Mouse (Mus musculus): ENCODE measurements around the gene Tmcc3. TPM values are rescaled to one million over a fixed set of nuclear protein-coding genes. Genes with fewer than 3 reads are reported as not detected.
A peak's percentile ranks its signal among the peaks of the same experiment; 100 is the strongest.

The Tmcc3 gene
- polyA plus RNA-seq, 1 experiment from 2014 or later: 12.9 TPM

DNA sequence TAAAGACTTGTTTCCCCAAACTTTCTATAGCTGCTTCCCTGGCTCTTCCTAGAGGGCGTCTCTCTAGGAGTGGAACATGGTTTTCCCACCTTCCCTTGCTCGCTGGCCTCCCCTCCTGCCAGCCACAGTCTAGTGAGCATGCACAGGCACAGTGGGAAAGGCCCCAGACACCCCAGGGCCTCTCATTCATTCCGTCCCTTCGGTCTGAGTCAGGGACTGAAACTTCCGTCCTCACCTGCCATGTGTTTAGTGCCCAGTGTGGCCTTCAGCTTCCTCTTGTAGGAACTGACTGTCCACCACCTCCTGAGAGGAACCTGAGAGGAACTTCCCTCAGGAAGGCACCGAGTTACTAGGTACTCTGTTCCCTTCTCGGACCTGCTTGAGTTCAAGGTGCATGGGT, 257.1 kb downstream of the Tmcc3 start:
- 0 out of 2 replicates have a peak, but pooled peaks cover 2% of the 10 kb centered on the region for H3K4me1 ChIP-seq (ENCODE audit: control insufficient read depth, insufficient read depth, low read length)
- no peaks in the 10 kb centered on the region for H3K9me3 ChIP-seq (replicated peaks; ENCODE audit: control insufficient read depth, low read length)
- no peaks in the 10 kb centered on the region for H3K27me3 ChIP-seq (ENCODE audit: control insufficient read depth, insufficient read depth, low read length)
- no peak overlapping the region for H3K27ac ChIP-seq (ENCODE audit: low read length)
- no peak overlapping the region for H3K9ac ChIP-seq (ENCODE audit: low read length)
- no peak overlapping the region for H3K4me2 ChIP-seq (ENCODE audit: low read depth, low read length)
- H3K36me3 ChIP-seq (ENCODE audit: control insufficient read depth, insufficient read depth, low read length): no peaks in the 10 kb centered on the region
- 89% methylated on average over 7 of the region's 7 CpGs for WGBS
- ATAC-seq (ENCODE audit: insufficient read depth, low FRiP score): no peak
- no peak overlapping the region for H3K4me3 ChIP-seq (replicated peaks; ENCODE audit: low read length)

DNA sequence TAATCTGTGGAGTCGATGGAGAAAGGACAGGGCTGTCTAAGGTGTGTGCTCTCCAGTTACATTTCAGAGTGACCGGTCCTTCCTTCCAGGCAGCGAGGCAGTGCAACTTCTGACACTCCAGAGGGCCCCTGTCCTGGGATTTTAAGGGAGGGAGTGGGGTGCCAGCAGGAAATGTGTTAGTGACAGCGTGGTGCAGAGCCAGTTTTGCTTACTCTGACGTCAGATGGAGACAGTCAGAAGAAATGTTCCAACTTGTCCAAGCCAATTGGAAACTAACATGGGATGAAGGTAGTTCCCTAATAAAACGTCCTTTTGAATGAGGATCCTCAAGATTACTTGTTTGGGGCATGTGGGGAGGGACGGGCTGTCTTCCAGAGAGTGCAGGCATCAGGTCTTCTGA, 258.0 kb downstream of the Tmcc3 start:
- Histone ChIP-seq H3K4me3 (replicated peaks; ENCODE audit: low read length) (no peak overlapping the region), H3K4me2 (ENCODE audit: low read depth, low read length) (no peak overlapping the region), H3K27me3 (ENCODE audit: control insufficient read depth, insufficient read depth, low read length) (no peaks in the 10 kb centered on the region), H3K9ac (ENCODE audit: low read length) (no peak overlapping the region), H3K9me3 (replicated peaks; ENCODE audit: control insufficient read depth, low read length) (no peaks in the 10 kb centered on the region), H3K4me1 (ENCODE audit: control insufficient read depth, insufficient read depth, low read length) (peaks cover 5% of the 10 kb centered on the region; the same call in 1 of the 2 replicates), H3K36me3 (ENCODE audit: control insufficient read depth, insufficient read depth, low read length) (no peaks in the 10 kb centered on the region), H3K27ac (ENCODE audit: low read length) (no peak overlapping the region)
- WGBS: 71% methylated on average over 7 of the region's 7 CpGs
- no peak for ATAC-seq (ENCODE audit: insufficient read depth, low FRiP score)

GRCm38 (mm10) chr10:94571927-94572620, 260.3 kb downstream of the Tmcc3 start:
- Histone ChIP-seq H3K4me1 (ENCODE audit: control insufficient read depth, insufficient read depth, low read length) (peaks cover 13% of the 10 kb centered on the region; the same call in 1 of the 2 replicates), H3K36me3 (ENCODE audit: control insufficient read depth, insufficient read depth, low read length) (no peaks in the 10 kb centered on the region), H3K9me3 (replicated peaks; ENCODE audit: control insufficient read depth, low read length) (no peaks in the 10 kb centered on the region), H3K4me2 (ENCODE audit: low read depth, low read length) (no peak overlapping the region), H3K4me3 (replicated peaks; ENCODE audit: low read length) (no peak overlapping the region), H3K27ac (ENCODE audit: low read length) (no peak overlapping the region), H3K9ac (ENCODE audit: low read length) (no peak overlapping the region), H3K27me3 (ENCODE audit: control insufficient read depth, insufficient read depth, low read length) (no peaks in the 10 kb centered on the region)
- ATAC-seq (ENCODE audit: insufficient read depth, low FRiP score): no peak
- 82% methylated on average over 9 of the region's 9 CpGs for WGBS

DNA sequence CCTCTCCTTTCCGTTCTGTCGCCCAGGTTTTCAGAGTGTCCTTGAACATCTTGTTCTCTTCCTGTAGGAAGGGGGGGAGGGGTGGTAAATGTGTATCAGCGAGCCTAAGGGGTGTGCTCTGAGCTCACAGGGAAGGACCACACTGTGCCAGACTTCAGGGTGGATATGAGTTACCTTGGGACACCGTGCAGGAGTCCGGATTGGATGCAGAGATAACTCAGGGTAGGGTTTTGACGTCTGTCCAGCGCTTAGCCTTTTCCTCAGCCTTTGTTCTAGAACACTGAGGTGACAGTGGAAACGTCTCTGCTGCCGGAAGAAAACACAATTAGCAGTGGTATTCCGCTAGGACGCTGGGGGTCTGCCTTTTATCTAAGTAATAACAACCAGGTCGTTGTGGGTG, 261.0 kb downstream of the Tmcc3 start:
- Histone ChIP-seq H3K9ac (ENCODE audit: low read length) (no peak overlapping the region), H3K4me3 (replicated peaks; ENCODE audit: low read length) (no peak overlapping the region), H3K27me3 (ENCODE audit: control insufficient read depth, insufficient read depth, low read length) (no peaks in the 10 kb centered on the region), H3K4me1 (ENCODE audit: control insufficient read depth, insufficient read depth, low read length) (peaks cover 13% of the 10 kb centered on the region; the same call in 1 of the 2 replicates), H3K4me2 (ENCODE audit: low read depth, low read length) (no peak overlapping the region), H3K27ac (ENCODE audit: low read length) (no peak overlapping the region), H3K36me3 (ENCODE audit: control insufficient read depth, insufficient read depth, low read length) (no peaks in the 10 kb centered on the region), H3K9me3 (replicated peaks; ENCODE audit: control insufficient read depth, low read length) (no peaks in the 10 kb centered on the region)
- ATAC-seq (ENCODE audit: insufficient read depth, low FRiP score): no peak
- 55% methylated on average over 12 of the region's 12 CpGs for WGBS

GRCm38 (mm10) chr10:94574451-94575333, 262.9 kb downstream of the Tmcc3 start:
- WGBS: 52% methylated on average over 13 of the region's 13 CpGs
- Histone ChIP-seq H3K4me1 (ENCODE audit: control insufficient read depth, insufficient read depth, low read length) (peaks cover 13% of the 10 kb centered on the region; the same call in 1 of the 2 replicates), H3K27me3 (ENCODE audit: control insufficient read depth, insufficient read depth, low read length) (no peaks in the 10 kb centered on the region), H3K36me3 (ENCODE audit: control insufficient read depth, insufficient read depth, low read length) (0 out of 2 replicates have a peak, but pooled peaks cover 4% of the 10 kb centered on the region), H3K27ac (ENCODE audit: low read length) (peak overlapping the region; percentile 81), H3K9me3 (replicated peaks; ENCODE audit: control insufficient read depth, low read length) (no peaks in the 10 kb centered on the region), H3K9ac (ENCODE audit: low read length) (no peak overlapping the region), H3K4me2 (ENCODE audit: low read depth, low read length) (no peak overlapping the region), H3K4me3 (replicated peaks; ENCODE audit: low read length) (no peak overlapping the region)
- ATAC-seq (ENCODE audit: insufficient read depth, low FRiP score): peak; percentile 55; the same call in 1 of the 2 replicates

- H3K36me3 ChIP-seq (ENCODE audit: control insufficient read depth, insufficient read depth, low read length): 0 out of 2 replicates have a peak, but pooled peaks cover 4% of the 10 kb centered on the region
- no peak overlapping the region for H3K27ac ChIP-seq (ENCODE audit: low read length)
- no peaks in the 10 kb centered on the region for H3K27me3 ChIP-seq (ENCODE audit: control insufficient read depth, insufficient read depth, low read length)
- no peak overlapping the region for H3K4me2 ChIP-seq (ENCODE audit: low read depth, low read length)
- H3K4me3 ChIP-seq (replicated peaks; ENCODE audit: low read length): no peak overlapping the region
- H3K9ac ChIP-seq (ENCODE audit: low read length): no peak overlapping the region
- H3K9me3 ChIP-seq (replicated peaks; ENCODE audit: control insufficient read depth, low read length): no peaks in the 10 kb centered on the region
- 43% methylated on average over 8 of the region's 8 CpGs for WGBS
- no peak for ATAC-seq (ENCODE audit: insufficient read depth, low FRiP score)
- peaks cover 13% of the 10 kb centered on the region; the same call in 1 of the 2 replicates for H3K4me1 ChIP-seq (ENCODE audit: control insufficient read depth, insufficient read depth, low read length)
Measured at GRCm38 (mm10) chr10:94575958-94576357, 264.2 kb downstream of the Tmcc3 start.

GRCm38 (mm10) chr10:94578870-94579269, 267.1 kb downstream of the Tmcc3 start:
- H3K4me1 ChIP-seq (ENCODE audit: control insufficient read depth, insufficient read depth, low read length): peaks cover 13% of the 10 kb centered on the region; the same call in 1 of the 2 replicates
- H3K27ac ChIP-seq (ENCODE audit: low read length): no peak overlapping the region
- no peaks in the 10 kb centered on the region for H3K27me3 ChIP-seq (ENCODE audit: control insufficient read depth, insufficient read depth, low read length)
- H3K36me3 ChIP-seq (ENCODE audit: control insufficient read depth, insufficient read depth, low read length): 0 out of 2 replicates have a peak, but pooled peaks cover 4% of the 10 kb centered on the region
- no peak overlapping the region for H3K4me2 ChIP-seq (ENCODE audit: low read depth, low read length)
- H3K4me3 ChIP-seq (replicated peaks; ENCODE audit: low read length): no peak overlapping the region
- H3K9ac ChIP-seq (ENCODE audit: low read length): no peak overlapping the region
- 89% methylated on average over 15 of the region's 15 CpGs for WGBS
- ATAC-seq (ENCODE audit: insufficient read depth, low FRiP score): no peak
- H3K9me3 ChIP-seq (replicated peaks; ENCODE audit: control insufficient read depth, low read length): no peaks in the 10 kb centered on the region

DNA sequence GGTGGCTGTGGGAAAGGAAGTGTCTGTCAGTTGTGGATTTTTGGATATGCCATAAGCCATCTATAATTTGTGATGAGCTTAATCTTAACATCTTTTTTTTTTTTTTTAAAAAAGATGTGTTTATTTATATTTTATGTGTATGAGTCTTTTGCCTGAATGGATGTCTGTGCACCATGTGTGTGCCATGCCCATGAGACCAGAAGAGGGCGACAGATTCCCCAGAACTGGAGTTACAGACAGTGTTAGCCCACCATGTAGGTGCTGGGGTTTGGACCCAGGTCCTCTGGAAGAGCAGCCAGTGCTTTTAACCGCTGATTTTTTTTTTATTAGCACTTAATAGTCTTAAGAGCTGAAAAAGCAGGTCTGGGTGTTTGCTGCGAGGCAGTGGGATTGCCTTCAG, 269.6 kb downstream of the Tmcc3 start:
- 90% methylated on average over 3 of the region's 3 CpGs for whole genome bisulfite sequencing
- ATAC-seq (ENCODE audit: insufficient read depth, low FRiP score): no peak
- H3K4me2 ChIP-seq (ENCODE audit: low read depth, low read length): no peak overlapping the region
- H3K9ac ChIP-seq (ENCODE audit: low read length): no peak overlapping the region
- H3K4me3 ChIP-seq (replicated peaks; ENCODE audit: low read length): no peak overlapping the region
- H3K27me3 ChIP-seq (ENCODE audit: control insufficient read depth, insufficient read depth, low read length): no peaks in the 10 kb centered on the region
- H3K27ac ChIP-seq (ENCODE audit: low read length): no peak overlapping the region
- no peaks in the 10 kb centered on the region for H3K9me3 ChIP-seq (replicated peaks; ENCODE audit: control insufficient read depth, low read length)
- 0 out of 2 replicates have a peak, but pooled peaks cover 4% of the 10 kb centered on the region for H3K36me3 ChIP-seq (ENCODE audit: control insufficient read depth, insufficient read depth, low read length)
- 0 out of 2 replicates have a peak, but pooled peaks cover 4% of the 10 kb centered on the region for H3K4me1 ChIP-seq (ENCODE audit: control insufficient read depth, insufficient read depth, low read length)

GRCm38 (mm10) chr10:94583714-94584113, 272.0 kb downstream of the Tmcc3 start:
- 64% methylated on average over 4 of the region's 4 CpGs for WGBS
- Histone ChIP-seq H3K27me3 (ENCODE audit: control insufficient read depth, insufficient read depth, low read length) (no peaks in the 10 kb centered on the region), H3K36me3 (ENCODE audit: control insufficient read depth, insufficient read depth, low read length) (0 out of 2 replicates have a peak, but pooled peaks cover 4% of the 10 kb centered on the region), H3K27ac (ENCODE audit: low read length) (no peak overlapping the region), H3K9me3 (replicated peaks; ENCODE audit: control insufficient read depth, low read length) (no peaks in the 10 kb centered on the region), H3K4me2 (ENCODE audit: low read depth, low read length) (no peak overlapping the region), H3K9ac (ENCODE audit: low read length) (no peak overlapping the region), H3K4me3 (replicated peaks; ENCODE audit: low read length) (no peak overlapping the region), H3K4me1 (ENCODE audit: control insufficient read depth, insufficient read depth, low read length) (0 out of 2 replicates have a peak, but pooled peaks cover 4% of the 10 kb centered on the region)
- no peak for ATAC-seq (ENCODE audit: insufficient read depth, low FRiP score)

Data from stomach, embryonic 16.5 days (tissue).